Mouse (Mus musculus) central nervous system, embryonic 14 days (tissue): ENCODE results near the gene Tln2. TPM values are rescaled to one million over a fixed set of nuclear protein-coding genes. Genes with fewer than 3 reads are reported as not detected.

Experiments used
- polyA plus RNA-seq: library from polyadenylated mRNA; depleted of rRNA; stranded (reverse); fragments of >200 nt; gene quantifications from 2 replicates; pipeline ENCODE4 v1.2.3, GENCODE M21; 2012; rRNA removed

Tln2 gene
- polyA plus RNA-seq = 11.0 and 14.3 TPM in 2 replicates

GRCm38 (mm10) chr9:67559603-67560002 lies at the start of gene Tln2:
TSS of gene Tln2 (minus strand) at chr9:67559703.

Other genes with a start within 250 kb of the Tln2 start
- gene C2cd4b, start 199.7 kb upstream of the Tln2 start, polyA plus RNA-seq = 0.63 and 0.64 TPM in 2 replicates